Mouse (Mus musculus): Measurements from ENCODE around the gene Slc35c1. TPM values are rescaled to one million over a fixed set of nuclear protein-coding genes. Genes with fewer than 3 reads are reported as not detected.

Gene Slc35c1
- polyA plus RNA-seq, 1 experiment from 2014 or later: 26.8 TPM

DNA sequence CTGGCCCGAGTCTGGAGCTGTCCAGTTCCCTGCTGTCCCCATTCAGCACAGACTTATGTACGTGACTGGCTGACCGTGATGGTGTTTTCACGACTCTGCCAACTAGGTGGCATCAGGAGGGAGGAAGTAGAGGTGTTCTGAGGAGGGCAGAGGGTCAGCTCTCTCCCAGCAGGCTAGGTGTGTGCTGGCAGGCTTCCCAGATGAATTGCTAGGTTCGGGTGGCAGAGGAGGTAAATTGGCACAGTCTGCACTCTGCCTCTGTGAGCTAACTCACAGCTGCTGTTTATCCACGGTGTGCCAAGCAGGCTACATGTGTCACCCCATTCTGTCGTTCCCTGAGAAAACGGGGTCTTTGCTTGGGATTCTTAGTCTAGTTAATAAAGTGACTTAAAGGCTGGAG lies 13.7 kb downstream of the Slc35c1 start:
- H3K27ac ChIP-seq (ENCODE audit: low read depth, low read length): no peak overlapping the region
- H3K4me3 ChIP-seq (ENCODE audit: low read depth, low read length): no peak overlapping the region
- H3K4me2 ChIP-seq: no peak overlapping the region
- peaks cover 3% of the 10 kb centered on the region; the same call in 1 of the 2 replicates for H3K27me3 ChIP-seq (replicated peaks; ENCODE audit: control insufficient read depth, insufficient read depth, low read length)
- ATAC-seq (replicated peaks; ENCODE audit: low FRiP score) (no peak), DNase-seq (ENCODE audit: low spot score) (no peak)
- peaks cover 30% of the 10 kb centered on the region for H3K4me1 ChIP-seq (replicated peaks; ENCODE audit: control insufficient read depth, insufficient read depth, low read length)
- no peaks in the 10 kb centered on the region for H3K36me3 ChIP-seq (ENCODE audit: control insufficient read depth, insufficient read depth, low read length)
- H3K9me3 ChIP-seq (ENCODE audit: control insufficient read depth, low read length): no peaks in the 10 kb centered on the region
- H3K9ac ChIP-seq (ENCODE audit: low read depth, low read length): no peak overlapping the region
- 83% methylated on average over 8 of the region's 8 CpGs for WGBS

DNA sequence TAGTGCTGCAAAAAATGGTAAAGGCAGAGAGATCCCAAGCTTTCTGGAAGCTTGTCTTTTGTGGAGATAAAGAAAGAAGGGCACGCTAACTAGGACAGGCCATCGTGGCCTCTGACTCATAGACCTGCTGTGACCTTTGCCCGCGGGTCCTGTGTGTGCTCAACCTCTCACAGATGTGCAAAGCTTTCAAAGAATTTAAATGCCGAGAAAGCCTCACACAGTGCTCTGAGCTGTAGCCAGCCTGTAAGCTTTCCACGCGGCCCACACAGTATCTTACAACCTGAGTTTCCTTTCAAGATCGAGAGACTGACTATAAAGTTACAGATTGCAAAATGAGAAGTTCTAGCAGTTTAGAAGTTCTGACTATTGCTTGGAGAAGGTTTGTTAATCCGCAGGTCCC lies 14.4 kb downstream of the Slc35c1 start:
- Histone ChIP-seq H3K27ac (ENCODE audit: low read depth, low read length) (no peak overlapping the region; the same call in 1 of the 2 replicates), H3K9ac (ENCODE audit: low read depth, low read length) (no peak overlapping the region), H3K4me3 (ENCODE audit: low read depth, low read length) (no peak overlapping the region), H3K4me2 (no peak overlapping the region), H3K4me1 (replicated peaks; ENCODE audit: control insufficient read depth, insufficient read depth, low read length) (peaks cover 29% of the 10 kb centered on the region), H3K27me3 (replicated peaks; ENCODE audit: control insufficient read depth, insufficient read depth, low read length) (peaks cover 3% of the 10 kb centered on the region; the same call in 1 of the 2 replicates), H3K9me3 (ENCODE audit: control insufficient read depth, low read length) (no peaks in the 10 kb centered on the region), H3K36me3 (ENCODE audit: control insufficient read depth, insufficient read depth, low read length) (no peaks in the 10 kb centered on the region)
- WGBS: 50% methylated on average over 9 of the region's 9 CpGs
- ATAC-seq (replicated peaks; ENCODE audit: low FRiP score): no peak
- no peak for DNase-seq (ENCODE audit: low spot score)

DNA sequence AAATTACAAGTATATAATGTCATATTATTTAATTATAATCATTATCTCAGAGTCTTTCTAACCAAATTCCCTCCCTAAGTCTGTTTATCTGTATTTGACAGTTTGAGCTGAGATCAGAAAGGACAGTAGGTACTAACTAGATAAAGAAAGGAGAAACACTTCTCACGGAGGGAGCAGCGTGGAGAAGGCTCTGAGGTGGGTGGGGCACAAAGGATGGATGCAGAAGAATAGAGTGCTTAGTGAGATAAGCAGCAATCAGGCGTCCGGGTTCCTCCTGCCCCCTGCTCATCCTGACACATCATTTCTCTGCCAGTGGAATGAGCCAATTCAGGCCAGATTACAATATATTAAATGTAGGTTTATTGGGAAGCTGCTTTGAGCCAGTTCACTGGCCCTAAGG lies 16.0 kb downstream of the Slc35c1 start:
- ATAC-seq (replicated peaks; ENCODE audit: low FRiP score): peak; percentile 93
- Histone ChIP-seq H3K4me2 (no peak overlapping the region), H3K36me3 (ENCODE audit: control insufficient read depth, insufficient read depth, low read length) (no peaks in the 10 kb centered on the region), H3K9me3 (ENCODE audit: control insufficient read depth, low read length) (no peaks in the 10 kb centered on the region), H3K27ac (ENCODE audit: low read depth, low read length) (no peak overlapping the region), H3K4me3 (ENCODE audit: low read depth, low read length) (no peak overlapping the region), H3K9ac (ENCODE audit: low read depth, low read length) (no peak overlapping the region), H3K27me3 (replicated peaks; ENCODE audit: control insufficient read depth, insufficient read depth, low read length) (peaks cover 3% of the 10 kb centered on the region; the same call in 1 of the 2 replicates), H3K4me1 (replicated peaks; ENCODE audit: control insufficient read depth, insufficient read depth, low read length) (peaks cover 29% of the 10 kb centered on the region)
- WGBS: 14% methylated on average over 4 of the region's 4 CpGs
- no peak for DNase-seq (ENCODE audit: low spot score)

- Histone ChIP-seq H3K9ac (ENCODE audit: low read depth, low read length) (no peak overlapping the region), H3K4me2 (no peak overlapping the region; the same call in 1 of the 2 replicates), H3K4me1 (replicated peaks; ENCODE audit: control insufficient read depth, insufficient read depth, low read length) (peaks cover 29% of the 10 kb centered on the region), H3K9me3 (ENCODE audit: control insufficient read depth, low read length) (no peaks in the 10 kb centered on the region), H3K27ac (ENCODE audit: low read depth, low read length) (no peak overlapping the region), H3K36me3 (ENCODE audit: control insufficient read depth, insufficient read depth, low read length) (no peaks in the 10 kb centered on the region), H3K27me3 (replicated peaks; ENCODE audit: control insufficient read depth, insufficient read depth, low read length) (no peaks in the 10 kb centered on the region), H3K4me3 (ENCODE audit: low read depth, low read length) (no peak overlapping the region)
- ATAC-seq (replicated peaks; ENCODE audit: low FRiP score) (no peak), DNase-seq (ENCODE audit: low spot score) (no peak)
- 79% methylated on average over 4 of the region's 4 CpGs for whole genome bisulfite sequencing
These were observed 17.0 kb downstream of the Slc35c1 start for GRCm38 (mm10) chr2:92443313-92443712.

GRCm38 (mm10) chr2:92442419-92443001 lies 17.8 kb downstream of the Slc35c1 start:
- WGBS: 72% methylated on average over 12 of the region's 12 CpGs
- H3K4me1 ChIP-seq (replicated peaks; ENCODE audit: control insufficient read depth, insufficient read depth, low read length): peaks cover 32% of the 10 kb centered on the region
- H3K36me3 ChIP-seq (ENCODE audit: control insufficient read depth, insufficient read depth, low read length): no peaks in the 10 kb centered on the region
- ATAC-seq (replicated peaks; ENCODE audit: low FRiP score): no peak
- H3K9me3 ChIP-seq (ENCODE audit: control insufficient read depth, low read length): no peaks in the 10 kb centered on the region
- H3K4me2 ChIP-seq: no peak overlapping the region
- no peak overlapping the region for H3K9ac ChIP-seq (ENCODE audit: low read depth, low read length)
- H3K27me3 ChIP-seq (replicated peaks; ENCODE audit: control insufficient read depth, insufficient read depth, low read length): no peaks in the 10 kb centered on the region
- no peak for DNase-seq (ENCODE audit: low spot score)
- H3K27ac ChIP-seq (ENCODE audit: low read depth, low read length): no peak overlapping the region
- H3K4me3 ChIP-seq (ENCODE audit: low read depth, low read length): no peak overlapping the region

DNA sequence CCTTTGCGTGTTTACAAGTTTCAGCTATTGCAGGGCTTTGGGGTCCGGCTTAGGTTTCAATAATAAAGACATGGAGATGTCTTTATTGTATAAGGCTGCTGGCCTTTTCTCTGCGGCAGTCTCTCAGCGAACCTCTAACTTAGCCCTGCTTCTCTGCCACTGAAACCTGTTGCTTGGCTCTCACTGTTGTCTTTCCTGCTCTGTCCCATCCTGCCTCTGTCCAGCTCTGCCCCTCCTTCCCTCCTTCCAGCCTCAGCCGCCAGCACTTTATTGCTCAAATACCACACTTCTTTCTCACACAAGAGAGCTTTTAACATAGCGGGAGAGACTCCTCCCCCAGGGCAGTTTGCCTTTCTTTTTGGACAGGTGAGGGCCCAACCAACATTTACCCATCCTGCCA lies 19.9 kb downstream of the Slc35c1 start:
- Histone ChIP-seq H3K27ac (ENCODE audit: low read depth, low read length) (no peak overlapping the region), H3K36me3 (ENCODE audit: control insufficient read depth, insufficient read depth, low read length) (no peaks in the 10 kb centered on the region), H3K9me3 (ENCODE audit: control insufficient read depth, low read length) (no peaks in the 10 kb centered on the region), H3K9ac (ENCODE audit: low read depth, low read length) (no peak overlapping the region), H3K4me1 (replicated peaks; ENCODE audit: control insufficient read depth, insufficient read depth, low read length) (peaks cover 29% of the 10 kb centered on the region), H3K4me2 (no peak overlapping the region), H3K4me3 (ENCODE audit: low read depth, low read length) (no peak overlapping the region), H3K27me3 (replicated peaks; ENCODE audit: control insufficient read depth, insufficient read depth, low read length) (no peaks in the 10 kb centered on the region)
- no peak for ATAC-seq (replicated peaks; ENCODE audit: low FRiP score)
- WGBS: 69% methylated on average over 6 of the region's 6 CpGs
- no peak for DNase-seq (ENCODE audit: low spot score)

DNA sequence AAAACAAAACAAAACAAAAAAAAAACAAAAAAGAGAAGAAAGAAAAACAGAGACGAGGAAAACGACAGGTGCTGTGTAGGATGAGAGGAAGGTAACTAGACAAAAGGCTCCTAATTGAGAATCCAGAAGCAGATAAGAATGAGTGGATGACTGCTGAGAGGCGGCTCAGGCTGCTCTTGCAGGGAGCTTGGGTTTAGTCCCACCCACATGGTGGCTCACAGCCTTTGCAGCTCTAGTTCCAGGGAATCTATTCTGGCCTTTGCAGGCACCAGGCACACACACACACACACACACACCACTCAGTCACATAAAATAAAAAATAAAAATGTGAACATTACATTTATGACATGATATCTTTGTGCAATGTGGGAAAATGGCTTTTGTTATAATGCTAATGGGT lies 21.8 kb downstream of the Slc35c1 start:
- H3K9me3 ChIP-seq (ENCODE audit: control insufficient read depth, low read length): no peaks in the 10 kb centered on the region
- no peak overlapping the region for H3K4me3 ChIP-seq (ENCODE audit: low read depth, low read length)
- H3K4me1 ChIP-seq (replicated peaks; ENCODE audit: control insufficient read depth, insufficient read depth, low read length): peaks cover 18% of the 10 kb centered on the region
- H3K36me3 ChIP-seq (ENCODE audit: control insufficient read depth, insufficient read depth, low read length): no peaks in the 10 kb centered on the region
- H3K4me2 ChIP-seq: no peak overlapping the region
- H3K27me3 ChIP-seq (replicated peaks; ENCODE audit: control insufficient read depth, insufficient read depth, low read length): no peaks in the 10 kb centered on the region
- no peak for ATAC-seq (replicated peaks; ENCODE audit: low FRiP score)
- DNase-seq (ENCODE audit: low spot score): no peak
- H3K9ac ChIP-seq (ENCODE audit: low read depth, low read length): no peak overlapping the region
- H3K27ac ChIP-seq (ENCODE audit: low read depth, low read length): no peak overlapping the region
- 65% methylated on average over 3 of the region's 3 CpGs for WGBS

DNA sequence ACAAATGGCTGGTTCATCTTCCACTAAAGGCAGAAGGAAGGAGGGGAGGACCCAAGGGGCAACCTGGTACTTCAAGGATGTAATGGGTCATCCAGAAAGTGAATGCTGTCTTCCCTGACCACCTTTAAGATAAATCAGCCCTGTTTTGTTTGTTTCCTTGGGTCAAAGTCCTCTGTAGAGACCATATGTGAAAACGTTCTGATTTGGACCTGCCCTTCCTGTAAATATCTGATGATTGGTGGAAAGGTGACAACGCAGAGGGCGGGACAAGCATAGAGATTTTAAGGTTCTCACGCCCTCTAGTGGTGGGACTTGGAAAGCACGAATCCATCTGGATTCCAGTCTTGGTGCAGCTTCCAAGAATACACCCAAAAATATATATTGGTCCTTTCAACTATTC lies 22.5 kb downstream of the Slc35c1 start:
- under 1% methylated on average over 5 of the region's 5 CpGs for WGBS
- Histone ChIP-seq H3K27ac (ENCODE audit: low read depth, low read length) (no peak overlapping the region), H3K9me3 (ENCODE audit: control insufficient read depth, low read length) (no peaks in the 10 kb centered on the region), H3K36me3 (ENCODE audit: control insufficient read depth, insufficient read depth, low read length) (no peaks in the 10 kb centered on the region), H3K4me3 (ENCODE audit: low read depth, low read length) (no peak overlapping the region), H3K27me3 (replicated peaks; ENCODE audit: control insufficient read depth, insufficient read depth, low read length) (no peaks in the 10 kb centered on the region), H3K4me2 (peak overlapping the region; percentile 49), H3K9ac (ENCODE audit: low read depth, low read length) (no peak overlapping the region), H3K4me1 (replicated peaks; ENCODE audit: control insufficient read depth, insufficient read depth, low read length) (peaks cover 14% of the 10 kb centered on the region)
- ATAC-seq (replicated peaks; ENCODE audit: low FRiP score) (no peak), DNase-seq (ENCODE audit: low spot score) (peak; percentile 69)

- no peak overlapping the region for H3K27ac ChIP-seq (ENCODE audit: low read depth, low read length)
- H3K4me3 ChIP-seq (ENCODE audit: low read depth, low read length): no peak overlapping the region
- no peak overlapping the region for H3K9ac ChIP-seq (ENCODE audit: low read depth, low read length)
- 49% methylated on average over 4 of the region's 4 CpGs for whole genome bisulfite sequencing
- ATAC-seq (replicated peaks; ENCODE audit: low FRiP score) (no peak), DNase-seq (ENCODE audit: low spot score) (no peak)
- H3K27me3 ChIP-seq (replicated peaks; ENCODE audit: control insufficient read depth, insufficient read depth, low read length): no peaks in the 10 kb centered on the region
- no peaks in the 10 kb centered on the region for H3K9me3 ChIP-seq (ENCODE audit: control insufficient read depth, low read length)
- H3K4me2 ChIP-seq: peak overlapping the region; percentile 49
- peaks cover 16% of the 10 kb centered on the region for H3K4me1 ChIP-seq (replicated peaks; ENCODE audit: control insufficient read depth, insufficient read depth, low read length)
- H3K36me3 ChIP-seq (ENCODE audit: control insufficient read depth, insufficient read depth, low read length): no peaks in the 10 kb centered on the region
These were observed 23.0 kb downstream of the Slc35c1 start for GRCm38 (mm10) chr2:92437366-92437765.
